Mouse (Mus musculus) G1E-ER4 (cell line): Measurements from ENCODE around the gene Tgds. TPM values are rescaled to one million over a fixed set of nuclear protein-coding genes. Genes with fewer than 3 reads are reported as not detected.

ENCODE experiments used
- GATA1 ChIP-seq: IDR thresholded peaks from one replicate; pipeline ENCODE4 v1.8.0; 2012; ENCODE audit warnings: low read length, inconsistent platforms
- polyA plus RNA-seq: library from polyadenylated mRNA; stranded (reverse); fragments of >175 nt; gene quantifications from 2 replicates; pipeline ENCODE4 v1.2.3, GENCODE M21; 2012

The Tgds gene
- 6.7 and 10.2 TPM in 2 replicates for polyA plus RNA-seq

DNA sequence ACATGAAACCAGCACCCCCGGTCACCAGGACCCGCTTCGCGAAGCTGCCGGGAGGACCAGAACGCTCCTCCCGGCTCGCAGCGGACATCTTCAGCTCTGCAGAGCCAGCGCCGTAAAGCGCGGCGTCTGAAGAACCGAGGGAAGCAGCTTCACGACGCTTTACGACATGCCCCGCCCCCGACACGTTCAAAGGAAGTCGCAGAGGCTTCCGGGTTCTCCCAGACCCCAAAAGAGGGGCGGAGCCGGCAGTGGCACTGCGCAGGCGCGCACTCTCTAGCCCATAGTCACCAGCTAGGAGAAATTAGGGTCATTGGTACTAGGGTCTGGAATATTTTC is at the start of gene Tgds:
Gene Tgds (minus strand): TSS at position 114 of the 336 bp plus-strand sequence.
- TF ChIP-seq GATA1 = no peak

DNA sequence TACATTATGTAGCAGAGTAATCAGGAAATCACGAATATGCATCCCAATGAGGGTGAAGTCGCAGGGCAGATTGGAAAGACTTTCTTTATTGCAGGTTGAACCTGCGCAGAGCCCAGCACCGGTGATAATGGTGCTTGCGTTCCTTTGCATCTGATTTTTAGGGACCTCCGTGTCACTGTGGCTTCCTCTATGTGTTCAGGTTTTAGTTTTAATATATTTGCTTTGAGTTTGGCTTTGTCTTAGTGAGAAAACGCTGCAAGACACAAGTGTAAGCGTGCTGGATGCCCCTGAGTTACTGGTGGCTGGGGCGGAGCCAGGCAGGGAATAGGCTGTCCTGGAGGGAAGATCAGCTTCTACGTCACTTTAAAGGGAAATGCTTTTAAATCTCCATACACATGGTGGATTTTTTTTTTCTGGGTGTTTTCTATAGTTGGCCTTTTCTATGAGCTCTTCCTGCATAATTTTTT is 48.2 kb upstream of the Tgds start:
- no peak for TF ChIP-seq GATA1

GRCm38 (mm10) chr14:118180117-118180557 is 47.6 kb upstream of the Tgds start:
- TF ChIP-seq GATA1 = no peak

DNA sequence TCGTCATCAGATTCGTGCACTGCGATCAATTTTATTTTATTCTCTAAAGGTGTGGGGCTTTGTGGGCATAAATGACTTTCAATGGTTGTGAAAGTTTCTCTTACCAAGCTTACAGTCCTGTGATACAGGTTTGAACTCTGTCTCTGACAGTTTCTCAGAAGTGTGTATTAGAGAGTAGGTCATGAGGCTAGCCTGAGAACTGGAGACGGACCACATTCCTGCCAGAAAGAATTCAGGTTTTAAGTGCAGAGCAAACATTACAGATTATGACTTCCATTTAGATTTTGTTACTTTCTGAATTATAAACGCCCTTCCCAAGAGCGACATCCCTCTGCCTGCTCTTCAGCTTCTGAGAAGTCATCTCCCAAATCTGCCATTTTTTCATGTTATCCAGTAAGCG is 47.1 kb upstream of the Tgds start:
- no peak for TF ChIP-seq GATA1

DNA sequence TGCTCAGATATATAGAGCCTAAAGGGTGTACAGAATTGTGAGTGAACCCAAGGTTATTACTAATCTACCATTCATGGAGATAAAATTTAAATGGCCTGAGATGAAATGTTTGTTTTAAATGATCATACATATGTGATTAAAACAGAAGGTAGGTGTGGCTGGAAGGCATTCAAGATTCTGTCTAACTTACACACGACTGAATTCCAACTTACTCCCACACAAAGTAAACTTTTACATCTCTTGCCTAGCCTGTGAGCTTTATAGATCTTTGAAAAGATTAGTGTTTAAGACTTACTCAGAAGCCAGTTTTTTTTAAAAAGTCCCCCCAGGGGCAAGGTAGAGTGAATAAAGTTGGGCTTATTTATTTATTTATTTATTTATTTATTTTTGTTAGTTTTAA is 46.7 kb upstream of the Tgds start:
- TF ChIP-seq GATA1 = no peak

GRCm38 (mm10) chr14:118175694-118176085 is 43.1 kb upstream of the Tgds start:
- TF ChIP-seq GATA1 = no peak

DNA sequence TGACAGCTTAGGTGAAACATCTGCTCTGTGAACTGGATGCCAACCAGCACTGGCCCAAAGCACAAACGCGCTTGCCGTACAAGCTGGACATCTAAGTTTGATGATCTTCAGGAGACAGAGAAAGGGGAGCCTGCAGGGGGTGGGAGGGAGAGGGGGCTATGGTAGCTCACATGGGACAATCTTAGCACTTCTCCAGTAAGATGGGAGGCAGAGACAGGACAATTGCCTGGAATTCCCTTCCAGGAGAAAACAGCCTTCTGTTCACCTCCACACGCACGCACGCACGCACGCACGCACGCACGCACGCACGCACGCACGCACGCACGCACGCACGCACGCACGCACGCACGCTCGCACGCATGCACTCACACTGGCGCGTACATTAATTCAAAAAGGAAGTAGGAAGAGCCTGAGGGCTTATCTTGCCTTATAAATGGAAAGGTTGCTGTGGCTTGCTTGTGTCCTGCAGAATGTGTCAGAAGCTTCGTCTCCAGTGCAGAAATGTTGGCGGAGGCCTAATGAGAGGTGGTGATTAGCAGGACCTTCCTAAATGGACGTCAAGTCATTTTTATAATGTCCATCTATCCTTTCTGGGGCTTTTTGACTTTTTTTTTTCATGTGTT is 42.6 kb upstream of the Tgds start:
- no peak for TF ChIP-seq GATA1

DNA sequence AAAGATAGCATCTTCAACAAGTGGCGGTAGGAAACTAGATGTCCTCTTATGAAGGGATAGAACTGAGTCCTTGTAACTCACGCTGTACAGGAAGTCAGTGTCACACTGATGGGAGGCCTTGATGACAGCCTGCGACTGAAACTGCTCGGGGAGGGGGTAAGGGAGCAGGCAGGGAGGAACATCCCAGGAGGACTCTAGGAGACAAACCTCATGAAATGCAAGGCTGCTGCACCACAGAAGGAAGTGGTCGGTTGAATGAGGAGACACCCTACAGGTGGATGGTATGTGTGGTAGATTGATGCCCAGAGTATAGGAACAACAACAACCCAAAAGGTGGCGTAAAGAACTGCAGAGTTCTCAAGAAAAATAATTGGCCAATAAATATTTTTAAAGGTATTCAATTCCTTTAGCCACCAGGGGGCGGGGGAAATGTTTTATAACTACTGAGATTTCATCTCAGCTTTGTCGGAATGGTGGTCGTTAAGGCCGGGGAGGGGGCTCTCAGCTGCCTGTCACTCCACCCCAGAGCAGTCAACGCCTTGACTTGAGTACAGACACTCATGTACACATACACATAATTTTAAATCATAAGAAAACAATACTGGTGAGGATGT is 41.1 kb upstream of the Tgds start:
- no peak for TF ChIP-seq GATA1

GRCm38 (mm10) chr14:118168776-118169175 is 36.2 kb upstream of the Tgds start:
- TF ChIP-seq GATA1 = no peak

GRCm38 (mm10) chr14:118162640-118163039 is 30.1 kb upstream of the Tgds start:
- no peak for TF ChIP-seq GATA1

DNA sequence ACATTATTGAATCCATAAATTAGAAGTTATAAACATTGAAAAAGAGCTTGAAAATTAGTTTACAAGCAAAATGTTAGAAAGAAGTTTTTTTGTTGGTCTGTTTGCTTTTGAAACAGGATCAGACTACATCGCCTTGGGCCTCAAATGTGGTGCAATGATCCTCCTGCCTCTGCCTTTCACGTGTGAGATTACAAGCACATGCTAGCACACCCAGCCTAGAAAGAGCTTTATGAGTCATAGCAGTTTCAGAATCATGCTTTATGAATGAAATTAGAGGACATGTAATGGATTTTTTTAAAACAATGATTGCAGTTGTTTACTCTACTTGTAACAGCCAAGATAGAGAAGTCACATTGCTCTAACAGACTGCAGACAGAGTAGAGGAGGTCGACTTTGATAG is 29.2 kb upstream of the Tgds start:
- TF ChIP-seq GATA1 = no peak

DNA sequence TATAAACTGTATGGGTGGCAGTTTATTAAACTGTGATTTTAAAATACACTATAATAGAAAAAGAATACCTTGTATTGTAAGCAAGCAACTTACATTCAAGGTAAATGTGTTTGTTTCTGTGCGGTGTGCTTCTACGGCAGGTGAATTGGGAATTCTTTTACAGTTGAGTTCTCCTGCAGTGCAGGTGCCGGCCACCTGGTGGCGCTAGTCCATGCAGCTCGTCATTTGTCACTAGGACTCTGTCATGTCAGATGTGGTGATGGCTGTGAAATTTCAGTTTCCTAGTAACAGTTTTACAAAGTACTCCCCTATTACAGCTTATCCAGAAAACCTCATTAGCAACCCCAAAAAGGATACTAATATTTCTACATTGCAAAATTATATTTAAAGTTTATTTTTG is 24.6 kb upstream of the Tgds start:
- no peak for TF ChIP-seq GATA1

DNA sequence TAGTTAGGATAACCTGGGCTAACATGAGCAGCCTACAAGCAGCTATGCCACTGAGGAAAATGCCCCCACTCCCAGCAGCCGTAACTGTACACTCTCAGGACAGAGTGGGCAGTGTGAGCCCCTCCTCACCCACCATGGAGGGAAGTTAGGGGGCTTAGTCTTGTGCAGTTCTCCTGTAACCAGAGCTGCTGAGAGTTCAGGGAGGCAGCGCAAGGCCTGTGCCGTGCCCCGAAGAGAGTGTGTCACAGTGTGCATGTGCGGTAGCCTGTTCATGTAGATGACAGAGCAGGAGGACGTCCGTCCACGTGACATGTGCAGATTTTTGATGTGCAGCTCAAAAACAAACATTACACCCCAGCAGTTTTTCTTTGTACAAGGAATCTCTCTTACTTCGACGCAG is 24.2 kb upstream of the Tgds start:
- TF ChIP-seq GATA1 = no peak

GRCm38 (mm10) chr14:118152294-118152651 is 19.7 kb upstream of the Tgds start:
- no peak for TF ChIP-seq GATA1

- no peak for TF ChIP-seq GATA1
These were observed 19.2 kb upstream of the Tgds start for GRCm38 (mm10) chr14:118151651-118152293.

- TF ChIP-seq GATA1 = no peak
These were observed 18.3 kb upstream of the Tgds start for GRCm38 (mm10) chr14:118150656-118151551.

DNA sequence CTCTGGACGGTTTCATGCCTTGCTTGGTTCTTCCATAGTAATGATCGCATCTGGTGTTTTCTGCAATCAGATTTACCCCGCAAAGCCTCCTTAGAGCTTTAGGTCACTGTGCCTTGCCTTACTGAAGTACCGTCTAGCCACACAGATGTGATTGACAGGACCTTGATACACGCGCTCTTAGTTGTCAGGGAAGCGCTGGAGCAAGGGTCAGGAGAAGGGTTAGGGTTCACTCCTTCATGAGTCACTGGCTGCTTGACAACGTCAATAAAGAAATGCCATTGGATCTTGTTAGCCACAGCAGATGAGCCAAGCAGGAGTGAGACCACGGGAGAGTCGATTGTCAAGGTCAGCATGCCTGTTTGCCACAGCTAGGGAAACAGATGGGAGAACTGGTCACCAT is 16.0 kb upstream of the Tgds start:
- TF ChIP-seq GATA1 = no peak
